Mouse (Mus musculus) cerebellum, adult 2 months (tissue): ENCODE data around the gene Ap2b1. TPM values are rescaled to one million over a fixed set of nuclear protein-coding genes. Genes with fewer than 3 reads are reported as not detected.
A peak's percentile ranks its signal among the peaks of the same experiment; 100 is the strongest.

ENCODE experiments used
- DNase-seq, 2 experiments: peaks; one replicate each; pipeline ENCODE4 v3.0.0; 2021
- H3K27ac ChIP-seq: fragments of 200-500 bp; 2 replicates; pipeline ENCODE4 v1.5.1; 2012; ENCODE audit warnings: low read length, control low read depth, inconsistent platforms; ENCODE audit not compliant: insufficient read depth
- H3K27me3 ChIP-seq: fragments of 200-500 bp; 2 replicates; pipeline ENCODE4 v1.6.1; 2012; ENCODE audit warnings: inconsistent platforms, mild to moderate bottlenecking, low read length, moderate library complexity; ENCODE audit not compliant: control insufficient read depth, insufficient read depth
- H3K4me1 ChIP-seq: fragments of 200-500 bp; 2 replicates; pipeline ENCODE4 v1.6.1; 2011; ENCODE audit warnings: low read length; ENCODE audit not compliant: control insufficient read depth, insufficient read depth
- H3K4me3 ChIP-seq: fragments of 200-500 bp; replicated peaks from 2 replicates; pipeline ENCODE3; 2011; ENCODE audit warnings: mild to moderate bottlenecking, low read depth, low read length, control low read depth; ENCODE audit not compliant: insufficient read depth
- CTCF ChIP-seq: fragments of 200-500 bp; IDR thresholded peaks from 2 replicates; pipeline ENCODE4 v1.5.1; 2011; ENCODE audit warnings: low read depth, mild to moderate bottlenecking, control low read depth, low read length, moderate library complexity, borderline replicate concordance; ENCODE audit not compliant: insufficient read depth
- POLR2A ChIP-seq: fragments of 200-500 bp; IDR thresholded peaks from 2 replicates; pipeline ENCODE4 v1.6.1; 2011; ENCODE audit warnings: low read length, control low read depth, borderline replicate concordance; ENCODE audit not compliant: insufficient read depth
- WGBS: fragments of 180-500 bp; shearing (Covaris S2); methylation state at CpG from one replicate; pipeline ENCODE4 v1.1.7; 2018; 5-methylcytosine and 5-hydroxymethylcytosine counted together
- polyA plus RNA-seq: library from polyadenylated mRNA; depleted of rRNA; stranded (reverse); fragments of >200 nt; gene quantifications from 2 replicates; pipeline ENCODE4 v1.2.3, GENCODE M21; 2012

Gene Ap2b1
- polyA plus RNA-seq, 1 experiment = 116 TPM

DNA sequence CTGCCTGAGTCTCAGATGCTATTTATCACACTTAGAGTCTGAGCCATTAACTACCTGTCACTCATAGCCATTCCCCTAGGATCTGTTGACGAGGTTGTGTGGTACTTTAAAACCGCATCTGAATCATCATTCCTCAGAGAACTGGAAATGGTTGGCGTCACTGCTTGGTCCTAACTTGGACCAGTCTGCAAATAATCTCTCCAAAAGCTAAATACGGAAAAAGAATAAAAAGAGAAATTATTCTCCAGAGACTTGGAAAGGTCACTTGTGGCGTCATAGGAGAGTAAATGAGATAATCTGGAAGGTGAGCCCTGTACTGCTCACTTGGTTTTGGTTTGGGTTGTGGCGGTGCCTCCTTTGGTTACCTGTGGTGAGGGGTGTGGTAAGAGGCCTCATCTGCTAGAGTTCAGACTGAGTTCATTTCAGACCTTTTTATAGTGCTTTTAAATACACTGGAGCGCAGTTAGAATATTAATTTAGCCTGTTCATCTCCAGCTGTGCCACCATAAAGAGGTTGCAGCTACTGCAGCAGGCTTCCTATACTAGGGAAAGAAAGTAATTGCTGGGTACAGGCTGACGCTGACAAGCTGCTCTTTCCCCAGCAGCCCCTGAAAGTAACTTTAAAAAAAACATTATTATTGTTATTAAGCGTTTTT lies 84.2 kb downstream of the Ap2b1 start:
- no peaks in the 10 kb centered on the region for H3K4me1 ChIP-seq
- H3K27ac ChIP-seq = no peak overlapping the region
- no peak for TF ChIP-seq CTCF
- TF ChIP-seq POLR2A = no peak
- H3K27me3 ChIP-seq = no peaks in the 10 kb centered on the region
- no peak overlapping the region for H3K4me3 ChIP-seq
- WGBS = 37% methylated on average over 9 of the region's 9 CpGs
- peak in 1 of 2 experiments; percentile 66 for DNase-seq

GRCm38 (mm10) chr11:83383532-83383887 lies 84.7 kb downstream of the Ap2b1 start:
- no peak overlapping the region for H3K4me3 ChIP-seq
- no peaks in the 10 kb centered on the region for H3K4me1 ChIP-seq
- no peak for TF ChIP-seq CTCF
- TF ChIP-seq POLR2A = no peak
- H3K27ac ChIP-seq = no peak overlapping the region
- H3K27me3 ChIP-seq = no peaks in the 10 kb centered on the region
- 55% methylated on average over 1 of the region's 1 CpGs for WGBS
- no peak for DNase-seq

DNA sequence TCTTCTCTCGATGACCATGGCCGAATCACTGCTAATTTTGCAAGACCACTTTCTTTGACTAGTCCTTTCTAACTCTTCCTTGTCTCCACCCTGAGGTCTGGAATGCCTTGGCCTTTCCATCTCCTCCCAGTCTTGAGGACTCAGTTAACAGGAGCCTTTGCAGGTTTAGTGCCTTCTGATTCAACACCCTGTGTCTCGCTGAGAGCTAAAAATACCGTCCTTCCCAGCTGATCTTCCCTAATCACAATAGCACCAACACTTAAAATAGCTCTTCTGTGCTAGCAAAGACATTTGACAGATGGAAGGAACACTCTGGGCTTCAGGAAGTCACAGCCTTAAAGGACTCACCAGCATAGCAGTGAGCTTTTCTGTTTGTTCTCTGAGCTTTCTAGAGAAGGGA lies 94.2 kb downstream of the Ap2b1 start:
- TF ChIP-seq POLR2A (no peak), CTCF (no peak)
- H3K27ac ChIP-seq = peak overlapping the region; percentile 32; the same call in 1 of the 2 replicates
- peak; percentile 52 to 80 for DNase-seq
- H3K27me3 ChIP-seq = no peaks in the 10 kb centered on the region
- H3K4me1 ChIP-seq = peaks cover 18% of the 10 kb centered on the region; the same call in 1 of the 2 replicates
- no peak overlapping the region for H3K4me3 ChIP-seq
- 19% methylated on average over 4 of the region's 4 CpGs for WGBS

- no peak overlapping the region for H3K4me3 ChIP-seq
- no peak for DNase-seq
- peaks cover 18% of the 10 kb centered on the region; the same call in 1 of the 2 replicates for H3K4me1 ChIP-seq
- no peaks in the 10 kb centered on the region for H3K27me3 ChIP-seq
- no peak for TF ChIP-seq CTCF
- TF ChIP-seq POLR2A = no peak
- no peak overlapping the region for H3K27ac ChIP-seq
- WGBS = 35% methylated on average over 6 of the region's 6 CpGs
Observed at GRCm38 (mm10) chr11:83394802-83395439, 96.1 kb downstream of the Ap2b1 start.

GRCm38 (mm10) chr11:83397626-83398025 lies 98.8 kb downstream of the Ap2b1 start:
- no peaks in the 10 kb centered on the region for H3K27me3 ChIP-seq
- no peak overlapping the region for H3K4me3 ChIP-seq
- H3K27ac ChIP-seq = no peak overlapping the region
- no peak for DNase-seq
- TF ChIP-seq CTCF = no peak
- TF ChIP-seq POLR2A = no peak
- H3K4me1 ChIP-seq = peaks cover 9% of the 10 kb centered on the region; the same call in 1 of the 2 replicates
- WGBS = 79% methylated on average over 7 of the region's 7 CpGs

GRCm38 (mm10) chr11:83398724-83399123 lies 99.9 kb downstream of the Ap2b1 start:
- no peak for TF ChIP-seq CTCF
- no peak for TF ChIP-seq POLR2A
- Histone ChIP-seq H3K4me1 (peaks cover 1% of the 10 kb centered on the region; the same call in 1 of the 2 replicates), H3K27ac (no peak overlapping the region), H3K4me3 (no peak overlapping the region), H3K27me3 (no peaks in the 10 kb centered on the region)
- 78% methylated on average over 5 of the region's 5 CpGs for WGBS
- DNase-seq = no peak

DNA sequence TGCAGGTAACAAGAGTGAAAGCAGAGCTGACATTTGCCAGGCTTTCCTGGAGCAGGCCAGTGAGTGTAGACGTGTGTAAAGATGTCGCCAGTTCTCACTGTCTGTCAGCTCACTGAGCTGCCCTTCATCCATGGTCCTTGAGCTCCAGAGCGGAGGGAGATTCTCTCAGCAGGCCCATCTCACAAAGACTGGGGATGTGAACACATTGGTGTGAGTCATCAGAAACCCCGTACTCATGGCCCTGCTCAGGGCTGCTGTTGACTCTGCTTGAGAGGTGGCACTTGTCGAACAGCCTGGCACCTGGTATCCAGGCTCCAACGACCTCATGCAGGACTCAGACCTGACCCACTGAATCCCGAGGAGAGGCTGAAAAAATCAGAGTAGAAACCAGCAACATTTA lies 105.0 kb downstream of the Ap2b1 start:
- H3K27ac ChIP-seq = no peak overlapping the region
- 89% methylated on average over 7 of the region's 7 CpGs for WGBS
- no peak overlapping the region for H3K4me3 ChIP-seq
- DNase-seq = no peak
- no peaks in the 10 kb centered on the region for H3K4me1 ChIP-seq
- TF ChIP-seq CTCF = no peak
- TF ChIP-seq POLR2A = no peak
- no peaks in the 10 kb centered on the region for H3K27me3 ChIP-seq

GRCm38 (mm10) chr11:83406391-83406790 lies 107.6 kb downstream of the Ap2b1 start:
- Histone ChIP-seq H3K27ac (no peak overlapping the region), H3K4me3 (no peak overlapping the region), H3K4me1 (no peaks in the 10 kb centered on the region; the same call in 1 of the 2 replicates), H3K27me3 (no peaks in the 10 kb centered on the region)
- DNase-seq = no peak
- TF ChIP-seq POLR2A (no peak), CTCF (no peak)
- WGBS = 79% methylated on average over 3 of the region's 3 CpGs
